Mouse (Mus musculus) megakaryocyte, embryonic 14.5 days (primary cell): Measurements from ENCODE around the gene Cep104. TPM values are rescaled to one million over a fixed set of nuclear protein-coding genes. Genes with fewer than 3 reads are reported as not detected.
A peak's percentile ranks its signal among the peaks of the same experiment; 100 is the strongest.

Experiments
- H3K27me3 ChIP-seq: replicated peaks from 2 replicates; pipeline ENCODE3; 2012; ENCODE audit warnings: inconsistent platforms
- H3K36me3 ChIP-seq: replicated peaks from 2 replicates; pipeline ENCODE3; 2012; ENCODE audit warnings: low read length, inconsistent platforms, mixed read lengths
- H3K4me1 ChIP-seq: 2 replicates; pipeline ENCODE4 v1.6.1; 2012; ENCODE audit warnings: inconsistent platforms
- H3K4me3 ChIP-seq: replicated peaks from 2 replicates; pipeline ENCODE3; 2012; ENCODE audit warnings: moderate library complexity, mild to moderate bottlenecking, inconsistent platforms
- H3K9me3 ChIP-seq: 2 replicates; pipeline ENCODE4 v1.6.1; 2012; ENCODE audit warnings: inconsistent platforms
- FLI1 ChIP-seq: IDR thresholded peaks from 2 replicates; pipeline ENCODE4 v1.6.1; 2012; ENCODE audit warnings: low read length, inconsistent platforms, mixed read lengths
- GATA1 ChIP-seq: IDR thresholded peaks from 3 replicates; pipeline ENCODE4 v1.6.1; 2012; ENCODE audit warnings: mixed read lengths, low read length, inconsistent platforms, borderline replicate concordance
- polyA plus RNA-seq: library from polyadenylated mRNA; stranded (reverse); fragments of >175 nt; gene quantifications from 2 replicates; pipeline ENCODE4 v1.2.3, GENCODE M21; 2012; ENCODE audit warnings: low replicate concordance; ENCODE audit not compliant: insufficient read depth

The Cep104 gene
- polyA plus RNA-seq, 1 experiment, result 3.8 TPM

GRCm38 (mm10) chr4:153992715-153993114 is 17.7 kb downstream of the Cep104 start:
- Histone ChIP-seq H3K36me3 (peaks cover 96% of the 10 kb centered on the region), H3K27me3 (no peaks in the 10 kb centered on the region), H3K4me1 (peaks cover 22% of the 10 kb centered on the region), H3K9me3 (no peaks in the 10 kb centered on the region), H3K4me3 (no peak overlapping the region)
- no peak for TF ChIP-seq FLI1
- no peak for TF ChIP-seq GATA1

GRCm38 (mm10) chr4:153993505-153993904 is 18.5 kb downstream of the Cep104 start:
- no peaks in the 10 kb centered on the region for H3K9me3 ChIP-seq
- TF ChIP-seq GATA1, result no peak
- TF ChIP-seq FLI1, result no peak
- H3K4me1 ChIP-seq, result peaks cover 22% of the 10 kb centered on the region
- no peak overlapping the region for H3K4me3 ChIP-seq
- H3K27me3 ChIP-seq, result no peaks in the 10 kb centered on the region
- H3K36me3 ChIP-seq, result peaks cover 96% of the 10 kb centered on the region

- peak overlapping the region; percentile 64 for H3K4me3 ChIP-seq
- H3K9me3 ChIP-seq, result peaks cover 4% of the 10 kb centered on the region; the same call in 1 of the 2 replicates
- TF ChIP-seq GATA1 (no peak), FLI1 (no peak)
- peaks cover 46% of the 10 kb centered on the region for H3K4me1 ChIP-seq
- H3K36me3 ChIP-seq, result peaks cover 62% of the 10 kb centered on the region
- H3K27me3 ChIP-seq, result no peaks in the 10 kb centered on the region
These were observed 30.5 kb downstream of the Cep104 start for GRCm38 (mm10) chr4:154005488-154005887.

GRCm38 (mm10) chr4:154006264-154006663 is 31.3 kb downstream of the Cep104 start:
- Histone ChIP-seq H3K9me3 (peaks cover 4% of the 10 kb centered on the region; the same call in 1 of the 2 replicates), H3K36me3 (peaks cover 62% of the 10 kb centered on the region), H3K27me3 (no peaks in the 10 kb centered on the region), H3K4me3 (no peak overlapping the region), H3K4me1 (peaks cover 54% of the 10 kb centered on the region)
- TF ChIP-seq GATA1 (no peak), FLI1 (no peak)

GRCm38 (mm10) chr4:154007759-154008158 is 32.8 kb downstream of the Cep104 start:
- Histone ChIP-seq H3K4me3 (no peak overlapping the region), H3K27me3 (no peaks in the 10 kb centered on the region), H3K9me3 (peaks cover 4% of the 10 kb centered on the region; the same call in 1 of the 2 replicates), H3K4me1 (peaks cover 61% of the 10 kb centered on the region), H3K36me3 (peaks cover 50% of the 10 kb centered on the region)
- TF ChIP-seq FLI1 (no peak), GATA1 (no peak)

- Histone ChIP-seq H3K4me1 (peaks cover 78% of the 10 kb centered on the region), H3K27me3 (no peaks in the 10 kb centered on the region), H3K36me3 (peaks cover 47% of the 10 kb centered on the region), H3K4me3 (peak overlapping the region; percentile 99), H3K9me3 (no peaks in the 10 kb centered on the region)
- no peak for TF ChIP-seq FLI1
- TF ChIP-seq GATA1, result no peak
These were observed 36.1 kb downstream of the Cep104 start for GRCm38 (mm10) chr4:154010907-154011645.

GRCm38 (mm10) chr4:154011646-154012089 is 36.7 kb downstream of the Cep104 start, which contains the start of gene Lrrc47:
Lrrc47 (plus strand) TSS chr4:154011731.
- H3K27me3 ChIP-seq, result no peaks in the 10 kb centered on the region
- H3K9me3 ChIP-seq, result no peaks in the 10 kb centered on the region
- peaks cover 74% of the 10 kb centered on the region for H3K4me1 ChIP-seq
- H3K36me3 ChIP-seq, result peaks cover 47% of the 10 kb centered on the region
- peak within 1 kb of the TSS; percentile 99 for H3K4me3 ChIP-seq
- no peak for TF ChIP-seq GATA1
- TF ChIP-seq FLI1, result peak; percentile 96

- peaks cover 74% of the 10 kb centered on the region for H3K4me1 ChIP-seq
- H3K9me3 ChIP-seq, result no peaks in the 10 kb centered on the region
- no peak for TF ChIP-seq GATA1
- TF ChIP-seq FLI1, result no peak
- peak overlapping the region; percentile 99 for H3K4me3 ChIP-seq
- no peaks in the 10 kb centered on the region for H3K27me3 ChIP-seq
- H3K36me3 ChIP-seq, result peaks cover 47% of the 10 kb centered on the region
These were observed 37.3 kb downstream of the Cep104 start for GRCm38 (mm10) chr4:154012132-154012882.

- Histone ChIP-seq H3K9me3 (no peaks in the 10 kb centered on the region), H3K27me3 (no peaks in the 10 kb centered on the region), H3K4me1 (peaks cover 84% of the 10 kb centered on the region), H3K36me3 (peaks cover 74% of the 10 kb centered on the region), H3K4me3 (no peak overlapping the region)
- TF ChIP-seq GATA1, result no peak
These were observed 40.5 kb downstream of the Cep104 start for GRCm38 (mm10) chr4:154015476-154015875.

GRCm38 (mm10) chr4:154019571-154019970 is 44.6 kb downstream of the Cep104 start:
- TF ChIP-seq FLI1 (no peak), GATA1 (no peak)
- Histone ChIP-seq H3K36me3 (peaks cover 100% of the 10 kb centered on the region), H3K4me3 (no peak overlapping the region), H3K4me1 (peaks cover 89% of the 10 kb centered on the region), H3K9me3 (no peaks in the 10 kb centered on the region), H3K27me3 (no peaks in the 10 kb centered on the region)
